Mouse (Mus musculus) kidney, adult 18-20 months (tissue): ENCODE data around the gene Gm3252.
"Not testable (repeated sequence)": the region's sequence is repeated elsewhere in the genome, so short reads cannot be mapped to it uniquely, and the experiment has no call there.

Experiments
- DNase-seq: peaks from one replicate; pipeline ENCODE4 v3.0.0; 2021

Gene Gm3252

DNA sequence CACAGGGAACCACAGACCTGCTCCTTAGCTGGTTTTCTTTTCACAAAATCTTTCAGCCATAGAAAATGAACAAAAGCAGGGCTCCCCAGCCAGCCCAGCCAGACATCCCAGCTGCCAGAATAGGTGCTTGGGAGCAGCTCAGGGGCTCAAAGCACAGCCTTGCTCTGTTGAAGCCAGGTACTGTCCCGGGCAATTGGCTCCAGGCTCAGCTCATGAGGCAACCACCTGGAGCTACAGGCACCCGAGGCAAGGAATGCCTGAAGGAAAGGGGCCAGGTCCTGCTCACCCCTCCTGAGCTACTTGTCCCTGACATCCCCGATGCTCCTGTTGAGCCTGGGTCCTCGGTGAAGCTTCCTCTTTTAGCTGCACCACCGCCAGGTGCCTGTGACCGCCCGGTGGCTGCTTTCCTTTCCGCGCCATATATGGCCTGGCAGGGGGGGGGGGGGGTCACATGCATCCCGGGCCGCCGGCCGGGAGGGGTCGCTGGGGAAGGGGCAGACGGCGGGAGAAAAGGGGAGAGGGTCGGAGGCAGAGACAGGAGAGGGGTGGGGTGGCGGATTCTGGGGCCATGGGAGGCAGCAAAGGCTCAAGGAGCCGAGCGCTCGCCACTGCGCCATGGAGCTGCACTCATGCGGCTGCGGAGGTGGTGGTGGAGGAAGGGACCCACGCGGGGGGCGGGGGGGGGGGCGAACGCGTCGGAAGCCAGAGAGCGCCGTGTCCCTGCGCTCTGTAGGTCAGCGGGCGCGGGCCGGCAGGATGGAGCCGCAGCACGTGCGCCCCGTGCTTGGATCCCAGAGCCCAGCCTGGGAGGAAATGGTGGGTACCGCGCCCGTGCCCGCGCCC, at the start of gene Gm3252:
Gm3252 (plus strand) TSS at position 738 of the 843 bp plus-strand sequence.
- DNase-seq: not testable (repeated sequence)

DNA sequence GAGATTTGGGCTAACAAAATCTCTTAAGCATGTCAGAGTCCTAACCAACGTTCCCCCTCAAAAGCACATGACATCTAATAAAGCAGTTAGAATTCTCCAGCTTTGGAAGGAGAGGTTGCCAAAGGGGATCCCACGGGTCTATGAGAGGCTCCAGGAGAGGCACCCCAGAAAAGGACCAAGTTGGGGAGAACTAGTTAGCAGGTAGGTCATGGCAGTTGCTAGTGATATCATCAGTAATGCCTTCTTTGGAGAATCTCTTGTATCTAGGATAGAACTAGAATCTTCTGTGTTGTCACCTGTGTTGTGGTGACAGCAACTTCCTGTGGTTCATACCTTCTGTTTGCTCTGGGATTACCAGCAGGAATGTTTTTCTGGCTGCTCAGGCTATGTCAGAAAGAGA, 17.6 kb upstream of the Gm3252 start, which contains the start of gene Gm7876:
Gm7876 (plus strand) TSS at position 301 of the 400 bp plus-strand sequence.
- DNase-seq: not testable (repeated sequence)

DNA sequence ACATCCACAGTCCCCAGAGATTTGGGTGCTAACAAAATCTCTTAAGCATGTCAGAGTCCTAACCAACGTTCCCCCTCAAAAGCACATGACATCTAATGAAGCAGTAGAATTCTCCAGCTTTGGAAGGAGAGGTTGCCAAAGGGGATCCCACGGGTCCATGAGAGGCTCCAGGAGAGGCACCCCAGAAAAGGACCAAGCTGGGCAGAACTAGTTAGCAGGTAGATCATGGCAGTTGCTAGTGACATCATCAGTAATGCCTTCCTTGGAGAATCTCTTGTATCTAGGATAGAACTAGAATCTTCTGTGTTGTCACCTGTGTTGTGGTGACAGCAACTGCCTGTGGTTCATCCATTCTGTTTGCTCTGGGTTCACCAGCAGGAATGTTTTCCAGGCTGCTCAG, 49.5 kb downstream of the Gm3252 start, which contains the start of gene Gm9602:
Gm9602 (plus strand) TSS at position 301 of the 400 bp plus-strand sequence.
- DNase-seq: not testable (repeated sequence)
